Mouse (Mus musculus): ENCODE results near the gene Pik3r4. TPM values are rescaled to one million over a fixed set of nuclear protein-coding genes. Genes with fewer than 3 reads are reported as not detected.
A peak's percentile ranks its signal among the peaks of the same experiment; 100 is the strongest.

Pik3r4 gene
- total RNA-seq, 4 experiments from 2014 or later: 43.6 to 48.9 (median 45.1) TPM

DNA sequence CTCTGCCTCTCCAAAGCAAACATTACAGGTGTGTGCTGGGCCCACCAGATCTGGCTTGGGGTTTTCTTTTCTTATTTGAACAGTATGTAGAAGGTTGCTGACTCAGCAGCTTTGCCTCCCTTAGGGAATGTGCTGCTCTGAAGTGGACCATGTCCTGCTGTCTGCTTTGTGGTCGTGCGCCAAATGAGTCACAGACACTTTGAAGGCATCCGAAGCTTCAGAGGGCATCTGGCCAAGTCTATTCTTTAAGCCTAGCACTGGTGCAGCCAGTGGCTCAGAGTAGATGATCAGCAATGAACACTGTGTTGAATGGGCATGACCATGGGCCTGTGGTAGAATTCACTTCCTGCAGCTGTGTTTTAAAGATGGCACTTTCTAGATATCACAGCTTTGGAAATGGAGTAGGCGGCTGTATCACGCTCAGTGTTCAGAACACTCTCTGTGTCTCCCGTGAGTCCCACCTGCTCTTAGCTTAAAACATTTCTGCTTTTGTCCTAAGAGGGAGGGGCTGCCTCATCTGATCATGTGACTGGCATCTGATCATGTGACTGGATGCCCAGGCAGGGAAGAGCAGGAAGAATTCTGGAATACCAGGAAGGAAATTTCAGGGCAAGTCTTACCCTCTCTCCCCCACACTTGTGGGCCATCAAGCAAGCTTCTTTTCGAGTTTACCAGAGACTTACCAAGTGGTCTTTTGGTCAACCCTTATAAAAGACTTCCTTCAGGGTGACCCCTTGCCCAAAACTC, 54.2 kb downstream of the Pik3r4 start:
- peak in 1 of 2 experiments; percentile 46 for DNase-seq (ENCODE audit: low spot score in 2 of 2)

DNA sequence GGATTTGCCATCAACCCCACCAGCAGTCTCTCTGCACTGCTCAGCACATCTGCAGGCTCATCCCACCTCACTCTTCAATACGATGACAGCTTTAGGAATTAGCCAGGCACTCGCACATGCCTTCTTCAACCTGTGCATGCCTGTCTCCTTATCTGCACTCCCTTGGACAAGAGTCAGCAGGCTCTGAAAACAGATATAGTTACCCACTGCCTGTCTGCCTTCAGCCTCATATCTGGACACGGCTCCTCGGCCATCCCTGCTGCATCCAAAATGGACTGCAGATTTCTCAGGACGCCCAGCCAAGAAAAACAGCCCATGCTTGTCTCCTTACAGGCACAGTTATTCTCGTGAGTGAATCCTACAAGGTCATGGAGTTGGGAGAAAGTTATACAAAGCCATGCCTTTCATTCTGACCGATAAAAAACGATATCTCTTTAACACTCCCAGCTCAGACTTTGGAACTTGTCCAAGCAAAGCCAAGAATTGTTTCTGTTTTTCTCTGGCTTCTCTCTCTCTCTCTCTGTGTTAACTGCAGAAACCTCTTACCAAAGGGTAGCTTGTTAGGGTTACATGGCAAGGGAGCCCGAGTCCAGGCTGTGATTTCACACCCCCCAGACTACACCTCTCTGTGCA, 55.1 kb downstream of the Pik3r4 start:
- no peak for DNase-seq (ENCODE audit: low spot score in 2 of 2)

DNA sequence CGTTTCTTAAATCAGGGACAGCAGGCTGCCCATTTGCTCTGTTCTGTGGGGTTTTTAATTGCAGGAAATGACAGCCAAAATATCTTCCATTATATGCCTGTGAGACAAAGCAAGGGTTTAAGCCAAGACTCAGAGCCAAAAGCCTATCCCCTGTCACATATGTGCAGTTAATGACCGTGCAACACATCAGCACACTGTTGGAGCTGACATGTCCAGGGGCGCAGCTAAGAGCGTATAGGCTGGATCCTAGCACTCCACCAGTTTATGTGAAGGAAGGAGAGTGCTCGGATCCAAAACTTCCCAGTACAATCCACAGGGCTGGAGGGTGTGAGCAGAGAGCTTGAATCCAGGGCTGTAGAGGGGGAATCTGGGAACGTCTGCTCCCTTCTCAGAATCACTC, 57.9 kb downstream of the Pik3r4 start:
- DNase-seq (ENCODE audit: low spot score in 2 of 2): no peak

DNA sequence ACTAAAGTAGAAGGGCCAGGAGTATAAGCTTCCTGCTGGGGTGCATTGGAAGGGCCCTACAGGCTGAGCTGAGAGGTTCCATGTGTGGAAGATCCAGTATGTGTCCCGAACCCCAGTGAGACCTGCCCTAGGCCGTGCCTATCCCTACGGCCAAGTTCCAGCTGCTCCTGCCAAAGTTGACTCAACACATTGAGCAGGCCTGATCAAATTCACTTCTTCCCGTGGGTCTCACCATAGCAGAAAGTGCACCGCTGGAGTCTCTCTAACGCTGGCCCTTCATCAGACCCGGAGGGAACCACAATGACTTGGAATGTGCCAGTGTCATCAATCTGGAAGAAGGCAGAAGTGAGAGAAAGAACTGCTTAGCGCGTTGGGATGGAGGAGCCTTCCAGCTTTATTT, 59.2 kb downstream of the Pik3r4 start:
- DNase-seq (ENCODE audit: low spot score in 2 of 2): no peak

DNA sequence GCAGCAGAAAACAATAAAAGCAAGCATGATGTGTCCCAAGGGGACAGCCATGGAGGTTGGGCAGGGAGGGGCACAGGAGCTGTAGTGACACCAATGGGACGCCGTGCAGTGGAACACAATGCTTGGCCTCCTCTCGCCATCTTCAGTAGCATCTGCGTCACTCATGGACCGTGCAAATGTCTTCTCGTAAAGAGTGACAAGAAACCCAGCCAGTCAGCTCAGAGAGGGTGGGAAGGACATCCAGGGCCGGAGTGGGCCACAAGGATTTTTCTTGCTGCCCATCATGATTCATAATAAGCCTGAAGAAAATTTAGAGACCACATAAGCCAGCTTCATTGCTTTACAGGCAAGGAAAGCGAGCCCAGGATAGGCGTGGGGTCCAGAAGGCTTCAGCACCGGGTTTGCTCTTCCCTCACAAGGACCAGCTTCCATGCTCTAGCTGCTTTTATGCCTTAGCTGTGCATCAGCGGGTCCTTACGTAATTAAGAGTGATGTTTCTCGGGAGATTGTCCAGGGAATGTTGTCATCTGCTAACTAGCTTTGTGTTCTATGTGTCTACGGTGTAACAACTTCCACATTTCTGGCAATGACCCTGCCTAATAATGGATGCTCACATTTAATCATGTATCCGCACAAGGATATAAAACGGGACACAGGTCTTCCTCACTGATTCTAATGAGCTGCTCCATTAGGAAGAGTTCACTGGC, 61.6 kb downstream of the Pik3r4 start:
- no peak for DNase-seq (ENCODE audit: low spot score in 2 of 2)

DNA sequence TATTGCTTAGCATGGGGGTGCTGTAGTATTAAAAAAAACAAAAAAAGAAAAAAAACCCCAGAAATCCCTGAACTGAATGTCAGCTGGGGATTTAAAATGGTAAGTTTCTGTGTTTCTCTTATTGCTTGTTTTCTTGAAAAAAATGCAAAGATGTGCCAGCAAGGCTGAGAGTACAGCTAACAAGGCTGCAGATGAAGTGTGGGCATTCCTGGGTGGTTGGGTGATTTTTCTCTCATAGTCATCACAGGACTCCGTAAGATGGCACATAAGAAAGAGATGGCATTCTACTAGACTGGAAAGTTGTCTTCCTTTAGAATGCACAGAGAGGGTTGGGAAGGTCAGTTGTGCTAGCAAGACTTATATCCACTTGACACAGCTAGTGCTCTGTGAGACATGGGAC, 62.2 kb downstream of the Pik3r4 start:
- DNase-seq (ENCODE audit: low spot score in 2 of 2): no peak

DNA sequence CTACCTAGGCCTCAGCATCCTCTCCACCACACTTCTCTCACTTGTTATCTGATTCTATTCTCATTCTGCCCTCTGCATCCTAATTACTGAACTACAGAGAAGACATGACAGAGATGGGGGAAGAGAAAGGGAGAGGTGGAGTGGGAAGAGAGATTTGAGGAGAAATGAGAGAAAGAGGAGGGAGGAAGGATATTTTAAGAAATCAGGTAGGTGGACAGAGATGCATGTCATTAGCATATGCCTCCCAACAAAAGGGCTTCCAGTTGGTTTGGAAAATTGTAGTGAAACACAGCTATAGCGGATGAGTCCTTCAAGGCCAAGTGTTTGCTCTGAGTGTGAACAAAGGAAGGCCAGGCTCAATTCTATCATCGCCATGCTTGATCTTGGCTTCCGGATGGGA, 69.3 kb downstream of the Pik3r4 start:
- no peak for DNase-seq (ENCODE audit: low spot score in 2 of 2)

DNA sequence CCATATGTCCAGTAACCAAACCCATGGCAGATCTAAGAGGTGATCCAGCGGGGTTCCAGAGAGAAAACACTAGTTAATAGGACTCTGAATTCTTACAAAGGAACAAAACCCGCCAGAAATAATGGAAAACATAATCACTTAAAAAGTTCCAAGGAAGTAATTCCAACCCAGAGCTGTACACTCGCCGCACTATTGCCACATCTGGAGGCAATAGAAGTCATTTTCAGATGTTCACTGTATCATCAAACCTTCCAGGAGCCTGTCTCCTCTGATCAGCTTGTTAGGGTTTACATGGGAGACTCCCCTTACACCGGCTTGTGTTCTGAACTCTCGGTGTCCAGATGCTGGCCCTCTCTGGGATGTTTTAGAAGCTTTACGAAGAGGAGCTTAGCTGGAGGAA, 76.6 kb downstream of the Pik3r4 start:
- no peak for DNase-seq (ENCODE audit: low spot score in 2 of 2)

DNA sequence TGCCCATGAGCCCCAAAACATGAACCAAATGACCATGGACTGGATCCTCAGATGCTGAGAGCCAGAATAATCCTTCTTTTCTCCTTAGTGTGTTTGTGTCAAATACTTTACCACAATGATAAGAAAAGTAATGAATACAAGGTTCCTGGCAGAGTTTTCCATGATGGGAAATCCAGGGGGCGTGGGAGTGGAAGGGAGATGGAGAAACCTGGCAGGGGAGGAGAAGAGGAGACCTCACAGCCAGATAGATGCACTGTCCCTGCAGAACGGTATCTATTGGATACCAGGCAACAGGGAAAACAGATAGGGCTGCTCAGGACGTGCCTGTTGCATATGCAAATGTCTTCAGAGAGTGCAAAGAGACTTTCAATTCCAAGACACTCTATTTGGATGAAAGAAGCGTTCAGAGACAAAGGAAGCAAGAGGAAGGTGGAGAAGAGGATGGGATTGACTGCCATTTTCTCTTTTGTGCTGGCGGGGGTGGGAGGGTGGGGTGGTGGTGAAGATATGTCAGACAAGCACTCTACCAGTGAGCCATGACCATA, 77.1 kb downstream of the Pik3r4 start:
- DNase-seq (ENCODE audit: low spot score in 2 of 2): no peak

DNA sequence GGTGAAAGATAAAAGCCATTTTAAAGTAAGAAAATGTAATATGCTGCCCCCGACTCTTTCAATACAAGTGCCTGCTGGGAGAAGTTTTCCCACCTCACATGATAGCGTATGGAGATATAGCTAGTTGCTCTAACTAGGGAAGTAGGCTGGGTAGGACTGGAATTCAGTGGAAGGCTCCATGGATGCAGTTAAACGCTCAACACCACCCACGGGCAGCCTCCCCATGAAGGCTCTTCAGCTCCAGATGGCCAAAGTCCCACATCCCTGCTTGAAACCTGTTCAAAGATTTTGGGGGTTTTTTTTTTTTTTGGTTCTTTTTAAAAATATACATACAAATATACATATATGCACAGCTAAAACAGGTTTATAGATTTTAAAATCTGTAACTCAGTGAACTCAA, 77.7 kb downstream of the Pik3r4 start:
- DNase-seq (ENCODE audit: low spot score in 2 of 2): peak in 1 of 2 experiments; percentile 84

DNA sequence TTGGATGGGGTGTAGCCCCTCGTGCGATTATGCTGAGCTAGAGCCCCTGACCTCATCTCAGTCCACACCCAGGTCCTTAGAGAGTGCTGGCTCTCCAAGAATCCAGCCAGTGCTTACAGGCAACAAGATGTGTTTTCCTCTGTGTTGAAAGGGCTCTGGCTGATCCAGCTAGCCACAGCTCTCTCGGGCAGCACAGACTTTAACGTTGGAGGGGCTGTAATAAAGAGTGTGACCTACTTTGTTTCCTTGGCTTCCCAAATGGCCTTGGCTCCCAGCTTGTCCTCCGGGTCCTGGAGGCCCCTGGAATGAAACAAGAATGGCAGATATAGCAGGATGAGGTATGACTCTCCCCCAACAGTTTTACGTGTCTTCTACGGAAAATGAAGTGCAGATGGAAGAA, 89.2 kb downstream of the Pik3r4 start:
- no peak for DNase-seq (ENCODE audit: low spot score in 2 of 2)

DNA sequence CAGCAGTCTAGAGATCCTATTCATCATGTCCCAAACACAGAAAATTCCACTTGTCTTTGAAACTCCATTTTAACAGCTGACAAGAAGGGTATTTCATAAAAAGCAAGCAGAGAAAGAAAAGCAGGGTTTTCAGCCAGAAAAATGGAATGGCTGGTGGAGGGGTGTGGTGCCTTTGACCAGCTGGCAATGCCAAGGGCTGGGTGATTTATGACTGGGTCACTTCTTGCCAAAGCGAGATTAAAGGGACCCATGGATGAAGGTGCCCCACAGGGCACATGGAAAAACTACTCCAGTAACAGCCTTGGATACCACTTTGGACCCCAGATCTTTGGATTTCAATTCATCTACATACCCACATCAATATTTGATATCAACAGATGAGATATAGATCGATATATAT, 91.9 kb downstream of the Pik3r4 start:
- no peak for DNase-seq (ENCODE audit: low spot score in 2 of 2)

DNA sequence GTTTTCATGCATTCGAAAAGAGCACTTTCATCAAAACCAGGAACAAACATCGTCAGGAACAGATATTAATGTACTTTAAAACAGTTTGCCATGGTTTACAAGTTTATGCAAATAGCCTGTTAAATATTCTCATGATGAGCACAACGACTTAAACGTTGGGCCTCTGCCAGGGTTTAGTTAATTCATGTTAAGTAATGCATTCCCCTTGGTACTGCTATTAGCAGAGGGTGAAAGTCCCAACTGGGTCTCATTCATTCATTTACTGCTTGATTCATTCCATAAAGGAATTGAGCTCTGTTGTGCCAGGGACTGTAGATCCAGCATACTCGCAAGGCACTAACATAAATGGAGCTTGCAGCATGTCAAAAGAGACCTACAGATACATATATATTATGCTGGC, 92.4 kb downstream of the Pik3r4 start:
- no peak for DNase-seq (ENCODE audit: low spot score in 2 of 2)

Other genes with a start within 250 kb of the Pik3r4 start
- gene Aste1, start 247.6 kb upstream of the Pik3r4 start, total RNA-seq (2022): 10 to 100 TPM; 10.0 to 14.2 (median 11.4) TPM
- gene Nek11, start 247.5 kb upstream of the Pik3r4 start, total RNA-seq (2022): 1 to 10 TPM in 3 of 4 experiments, under 1 TPM in 1; 0.81 to 2.5 (median 1.8) TPM
- 100 to 1,000 TPM; 180 to 197 (median 186) TPM for gene Atp2c1, start 115.7 kb upstream of the Pik3r4 start, total RNA-seq (2022)
- under 1 TPM; 0.41 to 0.70 (median 0.63) TPM for gene Col6a6, start 185.2 kb downstream of the Pik3r4 start, total RNA-seq (2022)

Measured in left cerebral cortex, adult 8-10 months (tissue).